Mouse (Mus musculus) hindbrain, postnatal 0 days (tissue): Measurements from ENCODE around the gene Calu. TPM values are rescaled to one million over a fixed set of nuclear protein-coding genes. Genes with fewer than 3 reads are reported as not detected.
A peak's percentile ranks its signal among the peaks of the same experiment; 100 is the strongest.
"Not testable (repeated sequence)": the region's sequence is repeated elsewhere in the genome, so short reads cannot be mapped to it uniquely, and the experiment has no call there.

Experiments used
- ATAC-seq: fragments of 200-750 bp; cut with Nextera tagmentation; 2 replicates; pipeline ENCODE4 v1.8.0; 2017; ENCODE audit warnings: mild to moderate bottlenecking, moderate TSS enrichment, moderate library complexity
- DNase-seq: peaks from one replicate; pipeline ENCODE4 v3.0.0-alpha.2; 2015; ENCODE audit warnings: low spot score
- H3K27ac ChIP-seq: fragments of 300-500 bp; sonication (generic); 2 replicates; pipeline ENCODE4 v1.5.1; 2014; ENCODE audit warnings: mild to moderate bottlenecking
- H3K27me3 ChIP-seq: fragments of 300-500 bp; sonication (generic); 2 replicates; pipeline ENCODE4 v1.6.1; 2014; ENCODE audit warnings: low read length, mixed read lengths; ENCODE audit not compliant: insufficient read depth
- H3K36me3 ChIP-seq: fragments of 300-500 bp; sonication (generic); 2 replicates; pipeline ENCODE4 v1.6.1; 2014; ENCODE audit warnings: low read length, mixed read lengths; ENCODE audit not compliant: insufficient read depth
- H3K4me1 ChIP-seq: fragments of 300-500 bp; sonication (generic); 2 replicates; pipeline ENCODE4 v1.6.1; 2014; ENCODE audit warnings: antibody characterized with exemption, low read length, mixed read lengths; ENCODE audit not compliant: insufficient read depth
- H3K4me2 ChIP-seq: fragments of 300-500 bp; sonication (generic); 2 replicates; pipeline ENCODE4 v1.6.1; 2014; ENCODE audit warnings: low read depth, mild to moderate bottlenecking, low read length, moderate library complexity, mixed read lengths
- H3K4me3 ChIP-seq: fragments of 300-500 bp; sonication (generic); 2 replicates; pipeline ENCODE4 v1.5.1; 2014; ENCODE audit warnings: low read length
- H3K9ac ChIP-seq: fragments of 300-500 bp; sonication (generic); replicated peaks from 2 replicates; pipeline ENCODE4 v1.6.1; 2014; ENCODE audit warnings: mild to moderate bottlenecking, low read length, moderate library complexity, mixed read lengths
- H3K9me3 ChIP-seq: fragments of 300-500 bp; sonication (generic); 2 replicates; pipeline ENCODE4 v1.6.1; 2016; ENCODE audit warnings: low read length, mixed read lengths
- CTCF ChIP-seq: IDR thresholded peaks from 2 replicates; pipeline ENCODE4 v1.5.1; 2016; ENCODE audit warnings: antibody characterized with exemption, control low read depth, low read depth
- WGBS: fragments of 180-500 bp; shearing (Covaris S2); extraction: QIAGEN DNeasy Blood & Tissue Kit; methylation state at CpG from one replicate; pipeline ENCODE4 v1.1.7; 2014; 5-methylcytosine and 5-hydroxymethylcytosine counted together
- polyA plus RNA-seq: library from polyadenylated mRNA; unstranded; fragments of >200 nt; fragmentation: Nextera tagmentation; extraction: Ambion mirVana; gene quantifications from 2 replicates; pipeline ENCODE4 v1.2.1, GENCODE M21; 2015
- total RNA-seq: library from RNA; depleted of rRNA; stranded (reverse); fragments of >200 nt; gene quantifications from 2 replicates; pipeline ENCODE4 v1.2.3, GENCODE M21; 2014

Calu gene
- total and polyA plus RNA-seq, 2 experiments from 2014 or later, result 119 to 135 TPM

DNA sequence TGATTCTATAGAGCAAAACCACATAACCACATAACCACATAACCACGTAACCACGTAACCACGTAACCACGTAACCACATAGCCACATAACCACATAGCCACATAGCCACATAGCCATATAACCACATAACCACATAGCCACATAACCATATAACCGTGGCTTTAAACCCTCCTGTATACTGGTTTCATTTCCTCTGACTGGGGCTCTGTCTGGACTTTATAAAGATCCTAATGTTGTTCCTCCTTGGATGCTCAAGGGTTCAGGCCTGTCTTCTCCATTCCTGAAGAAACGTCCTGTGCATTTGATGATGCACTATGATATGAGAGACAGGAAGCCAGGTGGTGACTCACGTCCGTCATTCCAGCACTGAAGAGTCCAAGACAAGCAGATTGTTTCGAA, 20.9 kb upstream of the Calu start:
- H3K36me3 ChIP-seq, result no peaks in the 10 kb centered on the region
- H3K4me1 ChIP-seq, result no peaks in the 10 kb centered on the region
- no peak overlapping the region for H3K4me2 ChIP-seq
- no peak overlapping the region for H3K9ac ChIP-seq
- DNase-seq (no peak), ATAC-seq (no peak)
- no peaks in the 10 kb centered on the region for H3K9me3 ChIP-seq
- no peaks in the 10 kb centered on the region for H3K27me3 ChIP-seq
- no peak overlapping the region for H3K27ac ChIP-seq
- TF ChIP-seq CTCF, result no peak
- no peak overlapping the region for H3K4me3 ChIP-seq
- 89% methylated on average over 9 of the region's 9 CpGs for WGBS

DNA sequence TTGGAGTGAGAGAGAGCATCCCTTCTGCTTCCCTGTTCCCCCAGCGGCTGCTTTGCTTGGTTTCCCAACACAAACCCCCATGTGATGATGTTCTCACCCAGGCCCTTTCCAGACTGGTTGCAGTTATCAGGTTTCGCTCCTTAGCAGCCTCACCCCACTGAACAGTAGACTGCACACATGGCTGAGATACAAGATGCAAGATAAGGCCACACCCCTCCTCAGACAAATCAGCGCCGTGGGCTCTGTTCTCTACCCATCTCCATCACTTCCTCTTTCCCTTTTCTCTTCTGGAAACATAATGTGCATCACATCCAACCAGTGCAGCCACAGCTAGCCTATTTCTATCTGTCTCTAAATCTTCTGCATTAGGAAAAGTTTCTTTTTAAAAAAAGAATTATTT, 18.4 kb upstream of the Calu start:
- no peak overlapping the region for H3K9ac ChIP-seq
- no peaks in the 10 kb centered on the region for H3K36me3 ChIP-seq
- H3K27me3 ChIP-seq, result no peaks in the 10 kb centered on the region
- ATAC-seq (no peak), DNase-seq (no peak)
- H3K4me1 ChIP-seq, result no peaks in the 10 kb centered on the region
- H3K4me3 ChIP-seq, result no peak overlapping the region
- H3K9me3 ChIP-seq, result no peaks in the 10 kb centered on the region
- 80% methylated on average over 4 of the region's 4 CpGs for WGBS
- H3K27ac ChIP-seq, result no peak overlapping the region
- no peak overlapping the region for H3K4me2 ChIP-seq
- no peak for TF ChIP-seq CTCF

DNA sequence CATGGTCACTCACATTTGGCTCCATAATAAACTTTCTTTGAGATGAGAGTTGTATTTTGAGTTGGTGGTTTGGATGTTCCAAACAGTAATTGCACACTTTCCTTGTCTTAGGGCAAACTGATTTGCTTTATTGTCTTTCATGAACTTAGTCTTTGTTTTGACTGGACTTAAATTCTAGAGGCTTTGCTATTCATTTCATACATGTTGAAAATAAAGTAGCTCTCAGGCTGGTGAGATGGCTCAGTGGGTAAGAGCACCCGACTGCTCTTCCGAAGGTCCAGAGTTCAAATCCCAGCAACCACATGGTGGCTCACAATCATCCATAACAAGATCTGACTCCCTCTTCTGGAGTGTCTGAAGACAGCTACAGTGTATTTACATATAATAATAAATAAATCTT, 1.4 kb upstream of the Calu start:
- H3K4me1 ChIP-seq, H3K27ac ChIP-seq, H3K4me2 ChIP-seq, H3K9me3 ChIP-seq, H3K4me3 ChIP-seq, H3K9ac ChIP-seq, DNase-seq, ATAC-seq, H3K36me3 ChIP-seq, H3K27me3 ChIP-seq: not testable (repeated sequence)
- WGBS, result 89% methylated on average over 2 of the region's 2 CpGs

DNA sequence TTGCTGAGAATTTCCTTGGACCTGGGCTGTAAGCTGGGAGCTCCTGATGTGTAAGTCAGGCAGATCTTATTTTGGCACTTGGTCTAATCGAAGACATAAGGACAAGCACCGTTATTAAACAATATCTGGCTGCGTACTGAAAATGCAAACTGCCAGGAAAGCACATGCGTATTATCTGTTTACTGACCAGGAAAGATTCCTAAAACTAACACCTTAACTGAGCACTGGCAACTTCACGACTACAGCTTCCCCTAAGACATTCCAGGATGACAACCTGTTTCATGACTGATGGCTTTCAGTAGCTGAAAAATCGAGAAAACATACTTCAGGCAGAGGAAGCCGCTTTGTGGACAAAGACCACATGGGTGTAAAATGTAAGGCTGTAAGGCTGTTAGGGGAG, 680 bp upstream of the Calu start:
- DNase-seq (peak; percentile 3), ATAC-seq (no peak)
- Histone ChIP-seq H3K27me3 (no peaks in the 10 kb centered on the region), H3K36me3 (no peaks in the 10 kb centered on the region), H3K4me3 (peak overlapping the region; percentile 80), H3K9ac (peak overlapping the region; percentile 73), H3K4me1 (peaks cover 6% of the 10 kb centered on the region; the same call in 1 of the 2 replicates), H3K9me3 (no peaks in the 10 kb centered on the region), H3K27ac (peak overlapping the region; percentile 78), H3K4me2 (peak overlapping the region; percentile 75)
- WGBS, result 29% methylated on average over 7 of the region's 7 CpGs
- no peak for TF ChIP-seq CTCF

DNA sequence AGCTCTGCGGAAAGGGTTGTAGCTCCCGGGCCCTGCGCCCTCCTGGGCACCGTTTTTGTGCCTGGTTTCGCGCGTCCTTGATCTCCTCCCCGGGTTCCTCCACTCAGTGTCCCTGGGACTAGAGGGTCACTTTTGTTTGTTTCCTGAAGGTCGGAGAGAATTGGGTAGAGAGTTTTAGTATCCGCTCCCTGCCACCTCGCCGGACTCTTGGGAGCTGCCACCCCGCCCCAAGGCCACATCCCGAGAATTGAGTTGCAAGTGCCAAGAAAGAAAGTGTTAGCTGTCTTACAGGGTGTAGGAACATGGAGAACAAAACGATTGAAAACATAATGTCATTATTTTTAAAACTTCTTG, 479 bp downstream of the Calu start:
- Histone ChIP-seq H3K27ac (peak overlapping the region; percentile 59; the same call in 1 of the 2 replicates), H3K4me2 (peak overlapping the region; percentile 89), H3K9me3 (no peaks in the 10 kb centered on the region), H3K27me3 (no peaks in the 10 kb centered on the region), H3K9ac (peak overlapping the region; percentile 73), H3K4me1 (peaks cover 6% of the 10 kb centered on the region; the same call in 1 of the 2 replicates), H3K36me3 (no peaks in the 10 kb centered on the region), H3K4me3 (peak overlapping the region; percentile 80)
- TF ChIP-seq CTCF, result no peak
- DNase-seq (no peak), ATAC-seq (no peak)
- under 1% methylated on average over 15 of the region's 15 CpGs for WGBS

DNA sequence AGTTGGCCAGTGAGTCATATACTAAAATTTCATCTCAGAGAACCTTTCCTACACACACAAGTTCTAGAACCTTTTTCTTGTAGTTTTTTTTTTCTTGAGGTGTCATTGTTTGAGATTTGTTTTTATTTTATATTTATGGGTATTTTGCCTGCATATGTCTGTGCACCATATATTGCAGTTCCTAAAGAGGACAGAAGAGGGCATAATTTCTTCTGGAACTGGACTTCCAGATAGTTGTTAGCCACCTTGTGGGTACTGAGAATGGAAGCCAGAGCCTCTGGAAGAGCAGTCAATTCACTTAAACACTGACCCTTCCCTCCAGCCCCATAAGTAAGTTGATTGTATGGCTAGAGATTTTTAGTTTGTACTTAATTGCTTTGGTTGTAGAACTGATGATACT, 3.7 kb downstream of the Calu start:
- DNase-seq, result no peak
- no peaks in the 10 kb centered on the region for H3K9me3 ChIP-seq
- TF ChIP-seq CTCF, result peak; percentile 31
- H3K9ac ChIP-seq, result no peak overlapping the region
- peaks cover 6% of the 10 kb centered on the region; the same call in 1 of the 2 replicates for H3K4me1 ChIP-seq
- H3K4me2 ChIP-seq, result no peak overlapping the region
- H3K27me3 ChIP-seq, result no peaks in the 10 kb centered on the region
- H3K27ac ChIP-seq, result no peak overlapping the region
- no peak overlapping the region for H3K4me3 ChIP-seq
- ATAC-seq, result no peak
- H3K36me3 ChIP-seq, result no peaks in the 10 kb centered on the region

DNA sequence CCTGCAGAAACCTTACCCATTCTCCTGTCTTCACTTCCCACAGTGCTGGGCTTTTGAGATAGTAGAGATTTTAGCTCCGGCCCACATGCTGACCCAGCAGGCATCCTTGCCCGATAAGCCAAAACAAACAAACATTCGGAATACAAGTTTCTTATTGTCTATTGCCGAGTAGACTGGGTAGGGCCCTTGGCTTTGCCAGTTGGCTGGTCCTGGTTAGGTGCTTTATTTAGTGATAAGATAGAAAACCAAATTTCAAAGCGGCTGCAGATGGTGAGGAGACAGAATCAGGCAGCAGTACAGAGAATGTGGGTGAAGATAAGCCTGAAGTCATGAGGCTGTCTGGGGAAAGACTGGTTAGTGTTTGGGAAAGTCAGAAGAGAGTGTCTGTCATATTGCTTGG, 4.9 kb downstream of the Calu start:
- no peak for DNase-seq
- no peak overlapping the region for H3K27ac ChIP-seq
- no peaks in the 10 kb centered on the region for H3K27me3 ChIP-seq
- 53% methylated on average over 5 of the region's 5 CpGs for WGBS
- TF ChIP-seq CTCF, result no peak
- no peak for ATAC-seq
- H3K4me2 ChIP-seq, result no peak overlapping the region
- no peak overlapping the region for H3K9ac ChIP-seq
- peaks cover 6% of the 10 kb centered on the region; the same call in 1 of the 2 replicates for H3K4me1 ChIP-seq
- H3K9me3 ChIP-seq, result no peaks in the 10 kb centered on the region
- H3K4me3 ChIP-seq, result no peak overlapping the region
- H3K36me3 ChIP-seq, result peaks cover 6% of the 10 kb centered on the region; the same call in 1 of the 2 replicates
